Mouse (Mus musculus): ENCODE measurements around the gene Pnpo. TPM values are rescaled to one million over a fixed set of nuclear protein-coding genes. Genes with fewer than 3 reads are reported as not detected.
A peak's percentile ranks its signal among the peaks of the same experiment; 100 is the strongest.

The Pnpo gene
- polyA plus RNA-seq, 1 experiment, result 14.4 TPM

- TF ChIP-seq POLR2A (IDR thresholded peaks at IDR 0.05; ENCODE audit: borderline replicate concordance, extremely low read depth, insufficient read depth, insufficient read length, poor library complexity, severe bottlenecking), result no peak
- TF ChIP-seq CTCF (IDR thresholded peaks at IDR 0.05; ENCODE audit: borderline replicate concordance, extremely low read depth, insufficient read depth, insufficient read length), result no peak
- DNase-seq (ENCODE audit: low read depth), result peak; percentile 88
These were observed 44.1 kb downstream of the Pnpo start for GRCm38 (mm10) chr11:96899449-96900306.

- TF ChIP-seq CTCF (IDR thresholded peaks at IDR 0.05; ENCODE audit: borderline replicate concordance, extremely low read depth, insufficient read depth, insufficient read length) (no peak), POLR2A (IDR thresholded peaks at IDR 0.05; ENCODE audit: borderline replicate concordance, extremely low read depth, insufficient read depth, insufficient read length, poor library complexity, severe bottlenecking) (no peak)
- DNase-seq (ENCODE audit: low read depth), result no peak
These were observed 47.9 kb downstream of the Pnpo start for GRCm38 (mm10) chr11:96895886-96896285.

- peak; percentile 85 for DNase-seq (ENCODE audit: low read depth)
- TF ChIP-seq POLR2A (IDR thresholded peaks at IDR 0.05; ENCODE audit: borderline replicate concordance, extremely low read depth, insufficient read depth, insufficient read length, poor library complexity, severe bottlenecking) (no peak), CTCF (IDR thresholded peaks at IDR 0.05; ENCODE audit: borderline replicate concordance, extremely low read depth, insufficient read depth, insufficient read length) (no peak)
These were observed 50.5 kb downstream of the Pnpo start for GRCm38 (mm10) chr11:96893203-96893842.

- TF ChIP-seq POLR2A (IDR thresholded peaks at IDR 0.05; ENCODE audit: borderline replicate concordance, extremely low read depth, insufficient read depth, insufficient read length, poor library complexity, severe bottlenecking) (no peak), CTCF (IDR thresholded peaks at IDR 0.05; ENCODE audit: borderline replicate concordance, extremely low read depth, insufficient read depth, insufficient read length) (no peak)
- no peak for DNase-seq (ENCODE audit: low read depth)
These were observed 51.8 kb downstream of the Pnpo start for GRCm38 (mm10) chr11:96891784-96892527.

Other genes with a start within 250 kb of the Pnpo start
- 54.8 and 60.8 TPM in 2 replicates for gene Snx11, start 166.4 kb downstream of the Pnpo start, polyA plus RNA-seq (2012; rRNA removed)
- 79.2 and 79.7 TPM in 2 replicates for gene Cbx1, start 154.9 kb downstream of the Pnpo start, polyA plus RNA-seq (2012; rRNA removed)
- gene Nfe2l1, start 114.0 kb downstream of the Pnpo start, polyA plus RNA-seq (2012; rRNA removed), result 89.1 and 102 TPM in 2 replicates
- gene Copz2, start 94.1 kb downstream of the Pnpo start, polyA plus RNA-seq (2012; rRNA removed), result 9.3 and 15.8 TPM in 2 replicates
- 71.6 and 83.7 TPM in 2 replicates for gene Cdk5rap3, start 27.5 kb downstream of the Pnpo start, polyA plus RNA-seq (2012; rRNA removed)
- 0.09 and 0.16 TPM in 2 replicates for gene Prr15l, start 15.9 kb downstream of the Pnpo start, polyA plus RNA-seq (2012; rRNA removed)
- 12.3 and 17.8 TPM in 2 replicates for gene Sp2, start 39.0 kb upstream of the Pnpo start, polyA plus RNA-seq (2012; rRNA removed)
- gene Sp6, start 69.4 kb upstream of the Pnpo start, polyA plus RNA-seq (2012; rRNA removed), result 0.64 and 1.0 TPM in 2 replicates
- gene Scrn2, start 86.0 kb upstream of the Pnpo start, polyA plus RNA-seq (2012; rRNA removed), result 11.8 and 16.9 TPM in 2 replicates
- gene Lrrc46, start 97.4 kb upstream of the Pnpo start, polyA plus RNA-seq (2012; rRNA removed), result 2.0 and 2.9 TPM in 2 replicates
- gene Mrpl10, start 97.6 kb upstream of the Pnpo start, polyA plus RNA-seq (2012; rRNA removed), result 60.4 and 68.8 TPM in 2 replicates
- 14.6 and 14.9 TPM in 2 replicates for gene Osbpl7, start 106.6 kb upstream of the Pnpo start, polyA plus RNA-seq (2012; rRNA removed)
- gene Tbx21, start 171.3 kb upstream of the Pnpo start, polyA plus RNA-seq (2012; rRNA removed), result 0.12 and 0.21 TPM in 2 replicates
- 55.6 and 65.1 TPM in 2 replicates for gene Tbkbp1, start 207.5 kb upstream of the Pnpo start, polyA plus RNA-seq (2012; rRNA removed)
- gene Kpnb1, start 243.9 kb upstream of the Pnpo start, polyA plus RNA-seq (2012; rRNA removed), result 106 and 129 TPM in 2 replicates